Mouse (Mus musculus) CH12.LX (cell line): Measurements from ENCODE around the gene Slc22a14. TPM values are rescaled to one million over a fixed set of nuclear protein-coding genes. Genes with fewer than 3 reads are reported as not detected.
A peak's percentile ranks its signal among the peaks of the same experiment; 100 is the strongest.

ENCODE experiments used
- DNase-seq: peaks from one replicate; pipeline ENCODE4 v3.0.0-alpha.2; 2013; ENCODE audit errors: extremely low read depth
- H3K27ac ChIP-seq: 2 replicates; pipeline ENCODE4 v1.5.1; 2012; ENCODE audit warnings: low read depth, mild to moderate bottlenecking, control low read depth, moderate library complexity; ENCODE audit not compliant: insufficient read depth
- H3K27me3 ChIP-seq: replicated peaks from 2 replicates; pipeline ENCODE3; 2012; ENCODE audit warnings: inconsistent platforms
- H3K36me3 ChIP-seq, 2 experiments: replicated peaks in 1 of 2; 2 replicates each; pipeline versions ENCODE3 to v1.6.1; 2012; ENCODE audit warnings: inconsistent platforms in 1 of 2, low read length in 1 of 2, mild to moderate bottlenecking in 1 of 2, mixed read lengths in 1 of 2, moderate library complexity in 1 of 2; ENCODE audit not compliant: control insufficient read depth in 1 of 2, insufficient read depth in 1 of 2
- H3K4me1 ChIP-seq, 2 experiments: 2 replicates each; pipeline ENCODE4 v1.6.1; 2012; ENCODE audit warnings: inconsistent platforms in 1 of 2, moderate library complexity in 1 of 2; ENCODE audit not compliant: insufficient read depth in 2 of 2, control insufficient read depth in 1 of 2
- H3K4me2 ChIP-seq: 2 replicates; pipeline ENCODE4 v1.6.1; 2012; ENCODE audit warnings: low read depth, mild to moderate bottlenecking, control low read depth; ENCODE audit not compliant: poor library complexity, insufficient read depth, severe bottlenecking
- H3K4me3 ChIP-seq, 3 experiments: fragments of 150-350 bp in 1 of 3; sonication (generic) in 1 of 3; replicated peaks in 1 of 3; 2 replicates each; pipeline versions ENCODE3 to v1.5.1; 2011 to 2012; ENCODE audit warnings: low read depth in 2 of 3, low read length in 2 of 3, mild to moderate bottlenecking in 2 of 3, moderate library complexity in 2 of 3, control low read depth in 1 of 3, improper control_type of control experiment in 1 of 3, inconsistent platforms in 1 of 3, mixed read lengths in 1 of 3; ENCODE audit not compliant: poor library complexity in 1 of 3
- H3K79me2 ChIP-seq: replicated peaks from 2 replicates; pipeline ENCODE4 v1.6.1; 2012; ENCODE audit warnings: mild to moderate bottlenecking, moderate library complexity; ENCODE audit not compliant: control insufficient read depth, poor library complexity, insufficient read depth, severe bottlenecking; ENCODE audit errors: extremely low read depth
- H3K9ac ChIP-seq: 2 replicates; pipeline ENCODE4 v1.6.1; 2012; ENCODE audit warnings: low read depth, mild to moderate bottlenecking, control low read depth, moderate library complexity; ENCODE audit not compliant: insufficient read depth
- H3K9me3 ChIP-seq: replicated peaks from 2 replicates; pipeline ENCODE3; 2012; ENCODE audit warnings: low read length, inconsistent platforms, mixed read lengths
- BHLHE40 ChIP-seq: IDR thresholded peaks from 2 replicates; pipeline ENCODE4 v1.6.1; 2011; ENCODE audit warnings: mild to moderate bottlenecking, low read depth, low read length, improper control_type of control experiment
- CHD1 ChIP-seq: IDR thresholded peaks from 2 replicates; pipeline ENCODE4 v1.6.1; 2012; ENCODE audit warnings: low read depth, low read length, improper control_type of control experiment, inconsistent platforms
- CHD2 ChIP-seq: IDR thresholded peaks from 2 replicates; pipeline ENCODE4 v1.6.1; 2011; ENCODE audit warnings: low read length, improper control_type of control experiment
- CTCF ChIP-seq, 2 experiments: IDR thresholded peaks in 1 of 2; conservative IDR thresholded peaks in 1 of 2; 2 replicates each; pipeline ENCODE4 v1.5.1; 2011 to 2012; ENCODE audit warnings: low read depth in 2 of 2, low read length in 2 of 2, improper control_type of control experiment in 1 of 2, inconsistent platforms in 1 of 2, mild to moderate bottlenecking in 1 of 2, moderate library complexity in 1 of 2
- ELF1 ChIP-seq: IDR thresholded peaks from 2 replicates; pipeline ENCODE4 v1.6.1; 2014; ENCODE audit warnings: low read depth, mild to moderate bottlenecking, inconsistent platforms, low read length, improper control_type of control experiment
- GABPA ChIP-seq: IDR thresholded peaks from 2 replicates; pipeline ENCODE4 v1.6.1; 2012; ENCODE audit warnings: low read depth, low read length, improper control_type of control experiment, inconsistent platforms; ENCODE audit not compliant: insufficient replicate concordance
- HCFC1 ChIP-seq: IDR thresholded peaks from 2 replicates; pipeline ENCODE4 v1.6.1; 2012; ENCODE audit warnings: low read depth, mild to moderate bottlenecking, inconsistent platforms, low read length, improper control_type of control experiment
- KAT2A ChIP-seq: IDR thresholded peaks from 2 replicates; pipeline ENCODE4 v1.6.1; 2012; ENCODE audit warnings: low read length, improper control_type of control experiment, inconsistent platforms; ENCODE audit not compliant: insufficient replicate concordance
- MAFK ChIP-seq: IDR thresholded peaks from 2 replicates; pipeline ENCODE4 v1.6.1; 2011; ENCODE audit warnings: low read length, improper control_type of control experiment; ENCODE audit not compliant: insufficient replicate concordance
- POLR2A ChIP-seq: IDR thresholded peaks from 2 replicates; pipeline ENCODE4 v1.6.1; 2011; ENCODE audit warnings: low read depth, mild to moderate bottlenecking, improper control_type of control experiment, low read length
- RAD21 ChIP-seq: IDR thresholded peaks from 2 replicates; pipeline ENCODE4 v1.6.1; 2011; ENCODE audit warnings: low read depth, mild to moderate bottlenecking, low read length, improper control_type of control experiment, moderate library complexity
- RCOR1 ChIP-seq: conservative IDR thresholded peaks from 2 replicates; pipeline ENCODE4 v1.6.1; 2012; ENCODE audit warnings: low read depth, mild to moderate bottlenecking, inconsistent platforms, low read length, improper control_type of control experiment
- SIN3A ChIP-seq: IDR thresholded peaks from 2 replicates; pipeline ENCODE4 v1.6.1; 2012; ENCODE audit warnings: low read length, improper control_type of control experiment, inconsistent platforms
- SMC3 ChIP-seq: IDR thresholded peaks from 2 replicates; pipeline ENCODE4 v1.6.1; 2011; ENCODE audit warnings: low read depth, low read length, improper control_type of control experiment
- UBTF ChIP-seq: IDR thresholded peaks from 2 replicates; pipeline ENCODE4 v1.6.1; 2012; ENCODE audit warnings: low read depth, mild to moderate bottlenecking, inconsistent platforms, low read length, improper control_type of control experiment, moderate library complexity
- ZC3H11A ChIP-seq: IDR thresholded peaks from 2 replicates; pipeline ENCODE4 v1.6.1; 2012; ENCODE audit warnings: low read depth, mild to moderate bottlenecking, inconsistent platforms, low read length, improper control_type of control experiment
- dilution Hi-C: fragments of 300-500 bp; cut with MboI; formaldehyde crosslinking; loops from 2 replicates; pipeline ENCODE4 v1.14.3; 2020; ENCODE audit warnings: low sequenced_read_pairs; ENCODE audit not compliant: extremely low pct_unique_long_range_greater_than_20kb, extremely low pct_ligation_motif_present
- in situ Hi-C: fragments of 300-500 bp; cut with MboI; formaldehyde crosslinking; loops from 3 replicates; pipeline ENCODE4 v1.14.3; 2019; ENCODE audit warnings: low sequenced_read_pairs, low pct_ligation_motif_present, low pct_unique_long_range_greater_than_20kb, mixed read lengths
- polyA plus RNA-seq: library from polyadenylated mRNA; unstranded; fragments of >175 nt; gene quantifications from 2 replicates; pipeline ENCODE4 v1.2.1, GENCODE M21; 2012; ENCODE audit warnings: low read depth; ENCODE audit not compliant: insufficient read length
- total RNA-seq, 2 experiments: library from RNA; depleted of rRNA; stranded (reverse); fragments of 300-350 nt in 1 of 2; fragments of >200 nt in 1 of 2; gene quantifications; 2 replicates each; pipeline ENCODE4 v1.2.3; 2012 to 2014

Slc22a14 gene
- total and polyA plus RNA-seq, 3 experiments, result not detected

DNA sequence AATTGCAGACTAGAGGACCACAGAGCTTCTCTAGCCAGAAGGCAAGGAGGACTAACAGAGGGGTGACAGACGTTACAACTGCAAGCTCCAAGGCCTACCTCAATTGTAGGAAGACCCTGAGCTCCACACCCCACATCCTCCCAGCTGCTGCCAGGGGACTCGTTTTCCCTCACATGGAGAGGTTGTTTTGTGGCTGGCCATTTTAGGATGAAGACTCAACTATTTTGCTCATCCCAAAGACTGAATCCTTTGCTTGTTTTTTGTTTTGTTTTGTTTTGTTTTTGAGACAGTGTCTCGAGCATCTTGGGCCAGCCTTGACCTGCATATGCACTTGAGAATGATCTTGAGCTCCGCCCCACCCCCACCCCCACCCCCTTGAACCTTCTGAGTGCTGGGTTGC is 206.5 kb downstream of the Slc22a14 start, which contains the start of gene Gm47289:
Gm47289 (plus strand) TSS at position 301 of the 400 bp plus-strand sequence.
- H3K9me3 ChIP-seq, result no peaks in the 10 kb centered on the region
- no peak within 1 kb of the TSS for H3K27ac ChIP-seq
- no peaks in the 10 kb centered on the region for H3K79me2 ChIP-seq
- peaks cover 64% of the 10 kb centered on the region for H3K27me3 ChIP-seq
- H3K9ac ChIP-seq, result no peak within 1 kb of the TSS
- peaks cover 0 to 2% of the 10 kb centered on the region in 2 experiments; a peak in 2 of 4 replicates for H3K4me1 ChIP-seq
- no peak within 1 kb of the TSS for H3K4me2 ChIP-seq
- H3K4me3 ChIP-seq, result no peak within 1 kb of the TSS
- no peak for TF ChIP-seq BHLHE40
- in situ Hi-C loops, result loop anchor here (10.0 kb wide), 1 partner anchor 196 kb away; the partner anchor contains the start of gene Xylb
- no peaks in the 10 kb centered on the region for H3K36me3 ChIP-seq
- dilution Hi-C loops, result no loop called here
- no peak for DNase-seq

DNA sequence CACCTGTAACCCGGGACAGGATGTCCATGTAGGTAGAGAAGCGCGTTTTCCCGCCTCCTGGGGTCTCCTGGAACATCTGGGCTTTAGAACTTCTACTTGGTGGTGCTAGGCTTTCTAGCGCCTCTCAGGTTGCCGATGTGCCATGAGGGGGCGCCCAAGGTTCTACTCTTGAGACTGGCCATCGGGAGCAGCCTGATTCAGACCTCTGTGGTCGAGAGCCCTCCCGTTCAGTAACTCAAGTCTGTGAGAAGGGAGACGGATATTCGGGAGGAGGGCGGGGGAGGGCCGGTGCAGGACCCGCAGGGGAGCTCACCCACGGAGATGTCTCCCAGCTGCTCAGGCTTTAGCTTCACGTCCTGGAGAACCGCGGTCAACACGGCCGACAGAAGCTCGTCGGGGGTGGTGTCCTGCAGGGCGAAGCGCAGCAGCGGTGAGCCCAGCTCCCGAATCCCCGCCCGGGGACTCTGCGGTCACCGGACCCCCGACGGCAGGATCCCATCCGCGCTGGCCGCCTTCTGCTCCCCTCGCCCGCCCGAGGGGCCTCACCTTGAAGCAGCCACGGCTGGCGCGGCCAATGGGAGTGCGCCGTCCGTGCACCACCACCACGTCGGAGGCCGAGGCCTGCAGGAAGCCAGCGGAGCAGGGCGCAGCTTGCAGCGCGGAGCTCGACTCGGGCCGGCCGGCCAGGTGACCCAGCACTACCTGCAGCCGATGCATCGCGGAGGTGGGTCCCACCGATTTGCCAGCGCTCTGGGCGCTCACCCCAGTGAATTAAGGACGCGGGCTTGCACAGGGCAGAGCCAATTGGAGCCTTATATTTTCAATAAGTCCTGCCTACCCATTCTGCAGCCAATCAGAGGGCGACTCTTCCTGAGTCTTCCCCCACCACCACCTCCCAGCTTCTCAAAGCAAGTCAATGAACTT is 208.8 kb downstream of the Slc22a14 start, which contains the start of gene Acaa1b:
Acaa1b (minus strand) TSS at position 816 of the 924 bp plus-strand sequence.
- peak; percentile 52 for DNase-seq
- dilution Hi-C loops, result no loop called here

DNA sequence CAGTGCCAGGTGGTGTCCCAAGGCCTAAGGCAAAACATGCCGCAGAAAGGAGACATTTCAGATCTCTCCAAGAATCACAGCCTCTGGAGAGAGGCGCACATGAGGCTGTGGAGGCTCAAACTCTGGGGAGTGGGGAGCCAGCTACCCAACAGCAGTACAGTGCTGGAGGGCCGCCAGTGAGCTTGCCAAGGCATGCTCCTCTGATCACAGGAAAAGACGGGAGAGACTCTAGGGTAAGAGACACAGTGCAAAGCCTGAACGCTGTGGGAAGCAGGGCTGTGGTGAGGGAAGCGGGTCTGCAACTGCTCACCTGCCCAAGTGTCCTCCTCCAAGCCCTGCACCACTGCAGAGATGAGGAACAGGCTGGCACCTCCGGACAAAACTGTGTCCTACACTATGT is 209.5 kb downstream of the Slc22a14 start:
- dilution Hi-C loops, result no loop called here
- Histone ChIP-seq H3K4me3 (no peak overlapping the region), H3K4me1 (peaks cover 0 to 2% of the 10 kb centered on the region in 2 experiments; a peak in 2 of 4 replicates), H3K9ac (no peak overlapping the region), H3K27me3 (peaks cover 78% of the 10 kb centered on the region), H3K27ac (no peak overlapping the region), H3K36me3 (no peaks in the 10 kb centered on the region), H3K4me2 (no peak overlapping the region), H3K9me3 (no peaks in the 10 kb centered on the region), H3K79me2 (no peaks in the 10 kb centered on the region)
- DNase-seq, result no peak
- TF ChIP-seq SMC3, result no peak
- no peak for TF ChIP-seq CHD1
- no peak for TF ChIP-seq BHLHE40
- no peak for TF ChIP-seq SIN3A
- TF ChIP-seq MAFK, result no peak
- TF ChIP-seq ELF1, result no peak
- TF ChIP-seq CHD2, result no peak
- no peak for TF ChIP-seq UBTF
- no peak for TF ChIP-seq HCFC1
- in situ Hi-C loops, result loop anchor here (10.0 kb wide), 1 partner anchor 199 kb away; the partner anchor contains the start of gene Xylb

More for the DNA sequence above, 208.8 kb downstream of the Slc22a14 start, which contains the start of gene Acaa1b:
- Histone ChIP-seq H3K9ac (no peak within 1 kb of the TSS), H3K4me1 (peaks cover 0 to 2% of the 10 kb centered on the region in 2 experiments; a peak in 2 of 4 replicates), H3K79me2 (no peaks in the 10 kb centered on the region), H3K9me3 (no peaks in the 10 kb centered on the region), H3K36me3 (no peaks in the 10 kb centered on the region), H3K27ac (no peak within 1 kb of the TSS), H3K27me3 (peaks cover 79% of the 10 kb centered on the region), H3K4me3 (no peak within 1 kb of the TSS), H3K4me2 (no peak within 1 kb of the TSS; the same call in 1 of the 2 replicates)
- in situ Hi-C loops, result loop anchor here (10.0 kb wide), 1 partner anchor 198 kb away; the partner anchor contains the start of gene Xylb
- TF ChIP-seq RCOR1 (no peak), SMC3 (peak; percentile 86), KAT2A (no peak), POLR2A (no peak), ZC3H11A (0 out of 2 replicates have a peak, but pooled peaks have one; percentile 10), RAD21 (peak; percentile 71), CTCF (conservative IDR thresholded peaks at IDR 0.05 in 1 of 2, IDR thresholded peaks at IDR 0.05 in 1 of 2; ENCODE audit: low read depth in 2 of 2, low read length in 2 of 2) (peak in 1 of 2 experiments; percentile 83; a peak in 2 of 4 replicates), GABPA (no peak)
